Mouse (Mus musculus): Measurements from ENCODE around the gene Gbx2.

The Gbx2 gene

DNA sequence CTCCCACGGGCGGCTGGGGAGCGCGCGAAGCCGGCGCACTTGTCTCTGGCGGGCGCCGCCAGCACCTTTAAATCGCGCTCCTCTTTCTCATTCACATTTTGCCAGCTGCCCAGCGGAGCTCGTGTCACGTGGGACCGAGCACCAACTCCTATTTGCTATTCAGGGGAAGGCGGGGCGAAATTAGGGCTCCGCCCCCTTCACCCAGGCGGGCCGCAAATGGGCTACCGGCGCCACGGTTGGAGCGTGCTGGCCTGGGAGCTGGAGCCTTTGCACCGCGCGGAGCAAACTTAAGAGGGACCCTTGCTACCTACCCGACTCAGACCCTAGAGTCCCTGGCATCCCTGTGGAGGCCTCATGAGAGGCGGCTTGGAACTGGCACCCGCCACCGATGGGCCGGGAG lies at the start of gene Gbx2:
TSS of gene Gbx2 (minus strand) at position 60 of the 400 bp plus-strand sequence.
- DNase-seq (ENCODE audit: low spot score): no peak

DNA sequence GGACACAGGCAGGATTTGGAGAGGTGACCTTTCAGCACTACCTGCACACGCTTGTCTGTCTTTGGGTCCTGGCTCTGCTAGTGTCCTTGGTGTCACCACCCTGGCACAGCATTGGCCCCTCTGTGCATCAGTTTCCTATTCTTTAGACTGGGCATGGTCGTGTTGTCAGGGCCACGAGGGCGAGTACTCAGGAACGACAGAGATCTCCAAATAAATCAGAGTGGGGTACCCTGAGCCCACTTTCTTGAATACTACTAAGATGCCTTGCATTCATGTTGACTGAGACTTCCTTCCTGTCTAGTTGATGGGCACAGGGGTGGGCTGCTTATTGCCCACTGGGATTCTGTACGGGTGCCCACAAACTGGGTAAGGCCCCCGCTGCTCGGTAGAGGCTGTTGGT lies 46.3 kb upstream of the Gbx2 start:
- DNase-seq (ENCODE audit: low spot score): no peak

DNA sequence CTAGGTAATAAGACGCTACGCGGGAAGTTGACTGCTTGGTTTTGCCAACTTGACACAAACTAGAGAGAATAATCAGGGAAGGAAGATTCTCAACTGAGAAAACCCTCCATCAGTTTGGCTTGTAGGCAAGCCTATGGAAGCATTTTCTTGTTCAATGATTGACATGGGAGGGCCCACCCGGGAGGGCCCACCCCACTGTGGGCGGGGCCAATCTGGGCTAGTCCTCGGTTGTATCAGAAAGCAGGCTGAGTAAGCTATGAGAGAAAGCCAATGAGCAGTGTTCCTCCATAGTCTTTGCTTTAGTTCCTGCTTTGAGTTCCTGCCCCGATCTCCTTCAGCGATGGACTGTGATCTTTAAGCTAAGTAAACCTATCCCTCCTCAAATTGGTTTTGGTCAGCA lies 45.4 kb upstream of the Gbx2 start:
- no peak for DNase-seq (ENCODE audit: low spot score)

DNA sequence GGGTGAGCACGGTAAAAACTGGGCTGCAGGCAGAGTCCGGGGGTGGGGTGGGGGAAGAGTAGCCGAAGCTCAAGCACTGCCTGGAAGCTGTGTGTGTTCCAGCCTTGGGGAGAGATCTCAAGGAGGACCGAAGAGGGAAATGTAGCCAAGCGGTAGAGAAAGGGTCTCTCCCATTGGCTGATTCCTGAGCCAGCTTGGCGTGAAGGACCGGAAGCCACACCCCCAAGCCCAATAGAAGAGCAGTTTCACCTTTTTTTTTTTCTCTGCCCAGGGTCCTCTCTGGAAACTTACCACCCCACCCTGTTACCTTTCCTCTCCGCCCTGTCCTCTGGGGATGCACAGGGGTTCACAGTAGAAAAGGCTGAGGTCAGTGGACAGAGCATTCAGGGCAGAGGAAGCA lies 43.6 kb upstream of the Gbx2 start:
- DNase-seq (ENCODE audit: low spot score): no peak

DNA sequence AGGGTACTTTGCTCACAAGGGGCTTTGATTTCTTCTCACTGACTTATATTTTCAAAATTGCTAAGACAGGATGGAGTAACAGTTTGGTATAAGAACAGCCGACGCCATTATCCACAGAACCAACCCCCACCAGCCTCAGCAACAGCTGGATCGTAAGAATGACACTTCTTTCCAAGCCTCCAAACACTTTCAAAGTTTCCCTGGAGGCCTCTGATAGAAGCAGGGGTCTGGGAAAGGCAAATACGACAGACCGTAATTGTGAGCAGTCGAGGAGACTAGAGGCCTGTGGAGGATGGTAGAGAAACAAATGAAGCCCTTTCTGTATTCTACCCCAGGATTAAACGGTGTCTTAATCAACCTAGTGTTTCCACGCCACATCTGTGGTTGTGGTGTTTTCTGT lies 40.9 kb upstream of the Gbx2 start:
- no peak for DNase-seq (ENCODE audit: low spot score)

DNA sequence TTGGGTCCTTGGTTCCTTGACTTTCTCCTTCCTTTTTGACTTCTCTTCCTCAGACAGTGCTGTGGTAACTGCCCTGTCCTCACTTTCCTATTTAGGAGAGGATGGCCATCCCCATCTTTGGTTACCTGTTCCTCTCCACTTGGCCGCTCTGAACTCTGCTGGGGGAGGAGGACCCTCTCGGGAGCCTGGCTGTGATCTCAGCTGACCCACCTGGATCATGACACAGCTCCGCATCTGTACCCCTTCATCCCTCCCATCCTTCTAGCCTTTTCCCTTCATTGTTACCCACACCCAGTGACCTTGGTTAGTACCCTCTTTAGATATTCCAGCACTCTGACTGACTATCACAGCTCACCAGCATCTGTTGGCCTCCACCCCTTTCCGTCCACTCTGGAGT lies 38.7 kb upstream of the Gbx2 start:
- DNase-seq (ENCODE audit: low spot score): no peak

DNA sequence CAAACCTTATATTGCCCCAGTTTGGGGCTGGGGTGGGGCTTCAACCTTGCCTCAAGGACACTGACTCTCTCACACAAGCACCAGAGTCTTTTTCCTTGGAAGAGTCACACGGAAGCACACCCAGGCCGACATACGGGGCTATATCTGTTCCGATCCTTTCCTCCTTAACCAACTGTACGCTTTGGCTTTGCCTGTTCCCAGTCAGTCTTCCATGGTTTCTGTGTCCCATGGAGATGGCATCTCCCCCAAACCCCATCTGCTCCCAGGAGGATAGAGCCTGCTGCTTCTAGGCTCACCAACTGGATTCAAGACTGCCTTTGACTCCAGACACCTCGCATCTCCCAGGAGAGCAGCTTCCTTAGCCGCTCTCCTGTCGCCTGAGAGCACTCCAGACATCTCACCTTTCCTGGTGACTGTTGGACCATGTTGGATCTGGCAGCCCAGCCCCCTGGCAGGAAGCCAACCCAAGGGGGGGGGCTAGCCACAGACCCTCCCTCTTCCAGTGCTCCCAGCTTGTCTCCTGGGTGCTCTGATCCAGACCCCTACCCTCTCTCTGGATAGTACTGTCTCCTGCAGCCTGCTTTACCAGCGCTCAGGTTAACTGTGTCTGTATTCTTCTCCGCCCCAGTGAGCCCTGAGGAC lies 38.2 kb upstream of the Gbx2 start:
- no peak for DNase-seq (ENCODE audit: low spot score)

DNA sequence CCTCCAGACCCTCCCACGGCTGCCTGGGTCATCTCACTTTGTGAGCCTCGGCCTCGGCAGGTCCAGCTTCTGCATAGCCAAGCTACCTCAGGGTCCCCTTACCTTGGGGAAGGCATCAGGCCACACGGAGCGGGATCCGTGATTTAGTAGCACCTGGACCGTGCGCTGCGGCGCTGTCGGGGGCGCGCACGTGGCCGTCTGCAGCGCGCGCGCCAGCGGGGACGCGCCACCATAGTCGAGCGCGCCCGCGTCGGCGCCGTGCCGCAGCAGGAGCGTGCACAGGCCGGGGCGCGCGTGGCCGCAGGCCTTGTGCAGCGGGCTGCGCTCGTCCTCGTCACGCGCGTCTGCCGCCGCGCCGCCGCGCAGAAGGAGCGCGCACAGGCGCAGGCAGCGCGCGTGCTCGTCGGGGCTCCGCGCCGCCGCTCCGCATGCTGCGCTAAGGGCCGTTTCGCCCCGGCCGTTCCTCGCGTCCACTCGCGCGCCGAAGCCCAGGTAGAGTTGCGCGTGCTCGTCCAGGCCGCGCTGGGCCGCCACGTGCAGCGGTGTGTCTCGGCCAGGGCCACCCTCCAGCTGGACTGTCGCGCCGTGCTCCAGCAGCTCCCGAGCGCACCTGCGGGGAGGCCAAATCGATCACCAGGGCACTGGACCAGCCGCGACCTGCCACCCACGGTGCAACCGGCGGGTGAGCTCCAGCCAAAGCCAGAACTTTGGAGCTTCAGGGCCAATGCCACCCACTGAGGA lies 37.3 kb upstream of the Gbx2 start:
- no peak for DNase-seq (ENCODE audit: low spot score)

DNA sequence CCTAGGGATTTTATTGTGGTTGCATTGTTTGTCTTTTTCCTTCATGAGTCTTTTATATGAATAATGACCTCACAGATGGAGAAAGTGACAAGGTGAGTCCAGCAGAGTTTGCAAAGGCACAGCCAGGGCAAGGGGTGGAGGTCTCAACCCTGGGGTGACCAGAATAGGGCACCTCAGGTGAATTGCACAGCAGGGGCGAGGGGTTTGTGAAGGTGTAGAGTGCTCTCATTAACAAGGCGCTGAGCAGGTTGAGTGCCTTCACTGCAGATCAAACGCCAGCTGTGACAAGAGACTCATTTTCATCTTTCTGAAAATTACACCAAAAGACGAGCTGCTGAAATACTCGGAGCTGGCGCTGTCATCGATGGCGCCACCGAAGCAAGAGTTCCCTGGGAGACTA lies 36.6 kb upstream of the Gbx2 start:
- no peak for DNase-seq (ENCODE audit: low spot score)

DNA sequence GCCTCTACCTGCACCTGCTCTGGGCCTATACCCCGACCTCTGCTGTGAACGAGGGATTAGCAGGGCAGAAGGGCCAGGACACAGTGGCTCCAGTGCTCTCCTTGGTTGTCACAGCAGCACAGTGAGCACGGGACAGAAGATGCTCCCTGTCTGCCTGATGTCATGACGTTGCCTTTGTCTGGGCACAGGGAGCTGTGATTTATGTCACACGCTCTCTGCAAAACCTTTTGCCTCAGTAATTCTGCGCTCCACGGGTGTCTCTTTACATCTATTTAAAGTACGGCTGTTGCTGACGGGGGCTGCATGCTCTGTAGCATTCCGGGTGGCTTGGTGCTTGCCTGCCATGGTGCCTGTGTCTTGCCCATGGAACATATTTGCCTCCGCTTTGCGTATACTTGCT lies 33.4 kb upstream of the Gbx2 start:
- DNase-seq (ENCODE audit: low spot score): no peak

DNA sequence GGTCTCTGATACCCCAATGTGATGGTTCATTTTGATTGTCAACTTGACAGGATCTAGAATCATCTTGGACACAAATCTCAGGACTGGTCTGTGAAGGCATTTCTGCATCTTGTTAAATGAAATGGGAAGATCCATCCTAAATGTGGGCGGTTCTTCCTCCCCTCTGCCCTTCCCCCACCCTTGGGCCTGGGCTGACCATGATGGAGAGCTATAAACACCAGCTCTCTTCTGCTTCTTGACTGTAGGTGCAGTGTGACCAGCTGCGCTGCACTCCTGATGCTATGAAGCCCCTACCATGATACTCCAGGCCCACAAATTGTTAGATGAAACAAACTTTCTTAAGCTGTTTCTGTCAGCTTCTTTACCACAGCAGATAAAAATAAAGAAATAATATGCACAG lies 32.3 kb upstream of the Gbx2 start:
- no peak for DNase-seq (ENCODE audit: low spot score)

DNA sequence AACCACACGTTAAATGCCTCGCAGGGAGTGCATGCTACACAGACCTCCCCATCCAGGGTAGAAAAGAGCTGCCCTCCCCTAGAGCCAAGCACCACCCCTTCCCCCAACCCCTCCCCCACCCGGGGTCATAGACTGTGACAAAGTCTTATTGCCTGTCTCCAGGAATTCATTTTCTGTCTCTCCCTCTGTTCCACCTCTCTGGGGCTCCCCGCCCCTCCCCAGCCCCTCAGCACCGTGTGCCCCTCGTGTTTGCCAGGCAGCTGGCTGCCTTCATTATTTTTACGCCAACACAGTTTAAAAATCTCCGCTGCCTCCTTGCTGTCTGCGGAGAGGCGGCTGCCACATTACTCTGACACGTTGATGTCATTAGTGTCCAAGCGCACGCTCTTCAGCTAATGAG lies 31.1 kb upstream of the Gbx2 start:
- no peak for DNase-seq (ENCODE audit: low spot score)

DNA sequence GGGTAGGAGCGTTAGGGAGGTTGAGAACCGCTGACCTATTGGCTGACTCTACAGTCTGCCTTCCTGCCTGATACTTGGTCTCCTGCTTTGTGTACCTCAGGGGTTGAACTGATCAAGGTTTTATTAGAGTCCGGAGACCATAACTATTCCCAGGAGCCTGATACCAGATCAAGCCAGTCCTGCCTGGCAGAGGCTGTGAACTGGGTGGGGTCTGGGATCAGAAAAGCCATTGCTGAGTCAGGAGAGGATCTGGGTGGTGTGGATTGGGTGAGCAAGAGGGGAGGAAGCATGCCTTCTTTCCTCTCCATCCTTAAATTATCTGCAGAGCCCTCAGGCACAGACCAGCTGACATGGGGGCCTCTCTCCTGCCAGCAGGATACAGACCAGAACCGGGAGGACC lies 28.4 kb upstream of the Gbx2 start:
- no peak for DNase-seq (ENCODE audit: low spot score)

DNA sequence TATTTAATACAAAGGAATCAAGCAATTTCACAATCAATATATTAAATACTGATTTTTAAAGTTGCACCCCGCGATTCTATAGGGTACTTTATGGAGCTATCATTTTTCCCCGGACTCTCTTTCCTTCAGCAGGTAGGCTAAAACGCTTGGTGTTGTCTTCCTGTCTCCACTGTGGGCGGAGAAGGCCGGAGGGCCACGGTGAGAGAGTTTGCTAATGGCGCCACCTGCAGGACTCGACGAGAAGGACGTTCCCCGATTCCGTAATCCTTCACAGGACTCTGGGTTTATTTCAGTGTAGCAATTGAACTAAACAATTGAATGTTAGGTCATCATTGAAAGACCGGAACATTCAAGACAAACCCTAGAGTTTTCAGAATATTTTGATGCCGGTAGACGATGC lies 12.2 kb upstream of the Gbx2 start:
- peak; percentile 15 for DNase-seq (ENCODE audit: low spot score)

DNA sequence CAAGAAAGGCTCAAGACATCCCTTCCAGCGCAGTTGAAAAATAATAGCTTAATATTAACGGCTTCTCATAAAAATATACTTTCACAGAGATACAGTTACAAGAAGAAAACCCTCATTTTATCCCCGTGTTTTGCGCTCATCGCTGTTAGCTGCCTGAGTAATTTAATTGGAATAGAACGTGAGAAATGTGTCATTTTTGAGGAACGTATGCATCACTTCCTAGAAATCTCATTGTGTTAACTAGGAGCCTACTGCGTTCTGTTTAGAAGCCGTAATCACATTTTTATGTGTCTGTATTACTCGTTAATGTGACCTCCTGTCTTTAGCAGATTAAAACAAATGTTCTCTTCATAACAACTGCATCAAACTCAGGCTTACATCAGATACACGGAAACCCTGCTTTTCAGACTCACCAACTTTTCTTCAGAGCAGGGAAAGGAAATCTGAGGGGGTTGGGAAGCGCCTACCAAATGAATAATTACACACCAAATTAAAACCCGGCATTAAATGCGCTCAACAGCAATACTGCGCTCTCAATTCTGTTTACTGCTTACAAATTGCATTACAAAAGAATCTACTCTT lies 11.5 kb upstream of the Gbx2 start:
- no peak for DNase-seq (ENCODE audit: low spot score)

DNA sequence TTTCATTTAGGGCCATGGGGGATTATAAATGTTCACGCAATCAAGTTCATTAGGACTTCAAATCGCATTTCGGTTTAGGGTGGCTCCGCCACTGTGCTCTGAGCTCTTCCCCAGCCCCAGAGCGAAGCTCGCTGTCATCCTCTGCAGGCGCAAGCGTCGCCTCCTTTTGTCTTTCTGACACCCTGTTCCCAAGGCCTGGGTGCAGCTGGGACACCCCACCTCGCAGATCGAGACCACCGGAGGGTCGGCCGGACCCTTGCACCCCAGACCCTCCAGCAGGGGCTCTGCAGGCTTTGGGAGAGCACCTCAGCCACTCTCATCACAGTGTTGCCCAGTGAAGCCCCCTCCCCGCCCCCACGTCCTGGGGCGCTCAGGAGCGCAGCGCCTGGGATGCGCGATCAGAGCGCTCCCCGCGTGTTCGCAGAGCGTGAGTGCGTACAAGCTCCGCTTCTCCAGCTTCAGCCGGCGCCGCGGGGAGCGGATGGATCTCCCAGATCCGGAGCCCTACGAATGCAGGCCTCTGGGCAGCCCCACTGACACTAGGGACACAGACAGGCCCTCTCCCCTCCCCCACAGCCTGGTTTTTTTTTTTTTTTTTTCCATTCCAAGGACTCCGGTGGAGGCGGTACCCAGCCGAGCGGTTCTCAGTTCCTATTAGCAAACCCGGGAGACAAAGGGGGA lies 10.9 kb upstream of the Gbx2 start:
- no peak for DNase-seq (ENCODE audit: low spot score)

DNA sequence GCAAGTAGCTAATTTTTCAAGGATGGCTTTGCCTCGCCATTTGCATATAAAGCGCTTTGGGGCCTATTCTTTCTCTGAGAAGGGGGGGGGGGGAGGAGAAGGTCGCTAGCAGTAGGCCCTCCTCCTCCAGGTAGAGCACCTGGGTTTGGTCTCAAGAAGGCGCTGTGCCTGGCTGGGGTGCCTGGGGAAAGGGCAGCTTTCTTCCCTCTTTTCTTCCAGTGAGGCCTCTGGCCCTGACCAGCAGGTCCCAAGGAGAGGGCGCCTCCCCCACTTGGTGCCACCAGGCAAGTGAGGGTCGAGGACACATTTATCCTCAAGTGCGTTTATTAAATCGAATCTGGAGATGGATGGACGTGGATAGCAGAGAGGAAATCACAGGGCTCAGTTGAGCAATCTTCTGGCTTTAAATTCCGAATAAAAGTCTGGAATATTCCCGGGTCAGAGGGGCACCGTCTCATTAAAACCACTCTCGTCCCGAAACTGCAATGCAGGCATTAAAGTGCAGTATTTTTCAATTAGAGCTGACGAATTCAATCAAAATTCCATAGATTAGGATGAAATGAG lies 10.1 kb upstream of the Gbx2 start:
- no peak for DNase-seq (ENCODE audit: low spot score)

DNA sequence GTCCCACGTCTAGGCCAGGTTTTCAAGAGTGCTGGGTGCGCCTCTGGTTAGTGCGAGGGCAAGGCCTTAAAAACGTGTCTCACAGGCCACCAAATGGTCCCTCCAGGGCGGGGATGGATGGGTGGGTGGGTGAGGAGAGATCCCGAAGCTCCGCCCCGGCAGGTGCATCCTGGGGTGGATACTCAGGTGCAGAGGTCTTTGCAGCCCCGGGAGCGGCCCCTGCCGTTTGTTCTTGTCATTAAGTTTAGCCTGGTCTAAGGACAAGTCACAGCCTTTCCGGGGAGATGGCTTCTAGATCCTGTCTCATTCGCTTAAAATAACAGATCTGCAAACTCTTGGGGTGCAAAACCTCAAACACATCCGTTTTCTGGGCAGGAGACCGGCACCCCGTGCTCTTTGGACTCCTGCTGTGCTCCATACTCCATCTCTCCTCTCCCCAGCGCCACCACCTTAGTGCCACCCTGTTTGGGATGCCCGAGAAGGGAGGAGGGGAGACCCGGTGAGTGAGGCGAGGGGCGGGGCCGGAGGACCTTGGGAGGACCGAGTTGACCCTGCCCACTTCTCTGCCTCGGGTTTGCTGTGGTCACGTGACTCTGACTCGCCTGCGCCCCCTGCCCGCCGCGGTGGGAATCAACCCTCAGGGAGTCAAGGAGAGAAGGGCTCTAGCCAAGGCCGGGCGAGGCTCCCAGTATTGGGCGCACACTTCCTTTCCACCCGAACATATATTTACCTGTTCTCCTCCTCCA lies 9.2 kb upstream of the Gbx2 start:
- DNase-seq (ENCODE audit: low spot score): no peak

DNA sequence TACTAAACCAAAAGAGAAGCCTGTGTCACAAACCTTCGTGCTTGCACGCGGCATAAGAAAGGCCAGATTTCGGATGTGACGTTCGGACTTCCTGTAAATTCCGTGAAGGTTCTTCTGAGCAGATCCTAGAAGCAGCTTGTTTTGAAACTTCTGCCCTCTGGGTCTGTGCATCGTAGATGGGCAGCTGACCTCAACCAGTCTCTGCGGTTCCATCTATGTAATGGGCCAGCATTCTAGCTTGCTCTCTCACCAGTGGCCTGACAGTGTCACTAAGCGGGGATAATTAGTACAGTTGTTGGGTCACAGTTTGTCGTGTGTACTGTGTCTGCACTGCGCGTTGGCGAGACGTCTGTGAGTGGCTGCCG lies 8.6 kb upstream of the Gbx2 start:
- DNase-seq (ENCODE audit: low spot score): no peak

DNA sequence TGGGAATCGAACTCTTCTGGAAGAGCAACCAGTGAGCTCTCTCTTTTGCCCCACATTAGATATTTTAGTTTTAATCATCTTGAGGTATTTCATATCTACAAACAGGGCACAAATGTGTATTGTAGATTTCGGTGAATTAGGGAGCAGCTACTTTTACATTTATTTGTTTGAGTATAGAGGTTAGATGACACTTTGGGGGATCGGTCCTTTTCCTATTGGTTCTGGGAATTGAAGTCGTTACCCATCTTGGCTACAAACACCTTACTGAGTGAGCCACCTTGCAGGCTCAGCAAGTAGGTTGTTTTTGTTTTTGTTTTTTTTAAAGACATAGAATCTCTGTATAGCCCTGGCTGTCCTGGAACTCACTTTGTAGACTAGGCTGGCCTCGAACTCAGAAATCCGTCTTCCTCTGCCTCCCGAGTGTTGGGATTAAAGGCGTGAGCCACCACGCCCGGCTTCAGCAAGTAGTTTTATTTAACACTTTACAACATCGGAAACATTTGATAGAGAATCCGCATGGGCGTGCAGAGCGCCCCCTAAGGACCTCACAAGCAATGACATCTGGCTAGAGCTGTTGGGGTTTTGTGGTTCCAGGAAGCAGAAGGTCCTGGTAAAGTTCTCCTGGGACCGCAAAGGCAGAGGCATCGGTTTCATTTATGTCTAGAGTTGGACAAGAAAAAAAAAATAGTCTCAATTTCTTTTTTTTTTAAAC lies 8.1 kb upstream of the Gbx2 start:
- DNase-seq (ENCODE audit: low spot score): no peak

DNA sequence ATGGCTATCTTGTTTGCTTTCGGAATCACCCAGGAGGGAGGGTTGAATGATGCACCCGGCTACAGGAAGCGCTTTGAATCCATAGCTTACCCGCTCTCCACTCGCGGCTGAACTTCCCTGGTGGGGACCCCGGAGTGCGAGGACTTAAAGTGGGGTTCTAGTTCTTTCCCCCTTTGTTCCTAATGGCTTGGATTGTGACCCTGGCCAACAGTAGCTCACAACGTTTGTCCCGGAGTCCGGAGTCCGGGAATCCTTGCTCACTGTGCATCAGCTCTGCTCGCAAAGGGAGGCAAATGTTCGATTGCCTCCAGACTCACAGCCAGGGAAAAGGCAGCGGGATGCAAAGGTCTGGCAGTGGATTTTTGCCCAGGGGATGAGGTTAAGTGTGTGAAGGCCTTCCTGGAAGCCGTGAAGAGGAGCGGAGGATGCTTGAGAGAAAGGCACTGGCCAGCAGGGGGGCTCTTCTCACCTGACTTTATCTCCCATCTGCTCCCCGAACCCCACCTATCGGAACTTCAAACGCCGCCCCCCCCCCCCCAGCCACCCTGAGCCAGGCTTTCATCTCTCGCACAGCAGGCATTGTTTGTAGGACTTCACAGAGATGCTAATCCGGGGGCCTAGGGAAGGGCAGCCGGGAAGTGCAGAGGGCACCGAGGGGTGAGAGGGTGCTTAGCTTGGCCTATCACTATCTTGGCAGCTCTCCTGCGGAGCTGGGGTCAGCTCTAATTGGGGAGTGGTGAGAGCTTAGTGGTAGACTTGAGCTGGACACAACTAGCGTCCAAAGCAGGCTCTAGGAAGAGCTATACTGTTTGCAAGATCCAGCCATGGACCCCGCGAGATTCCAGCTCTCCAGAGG lies 4.7 kb upstream of the Gbx2 start:
- no peak for DNase-seq (ENCODE audit: low spot score)
